Mouse (Mus musculus) spleen, postnatal 36 days (tissue): Measurements from ENCODE around the gene Olfr67.
A peak's percentile ranks its signal among the peaks of the same experiment; 100 is the strongest.
"Not testable (repeated sequence)": the region's sequence is repeated elsewhere in the genome, so short reads cannot be mapped to it uniquely, and the experiment has no call there.

Experiments used
- DNase-seq, 2 experiments: peaks; one replicate each; pipeline ENCODE4 v3.0.0; 2022; ENCODE audit warnings: low spot score in 2 of 2, mixed read lengths in 1 of 2

The Olfr67 gene

GRCm38 (mm10) chr7:103791721-103792120 is at the start of gene Olfr67:
Olfr67 (minus strand) TSS chr7:103791821.
- no peak for DNase-seq

GRCm38 (mm10) chr7:103840268-103840667 is 48.6 kb upstream of the Olfr67 start, which contains the start of gene Hbb-bh2:
Hbb-bh2 (minus strand) TSS chr7:103840520.
- no peak for DNase-seq

DNA sequence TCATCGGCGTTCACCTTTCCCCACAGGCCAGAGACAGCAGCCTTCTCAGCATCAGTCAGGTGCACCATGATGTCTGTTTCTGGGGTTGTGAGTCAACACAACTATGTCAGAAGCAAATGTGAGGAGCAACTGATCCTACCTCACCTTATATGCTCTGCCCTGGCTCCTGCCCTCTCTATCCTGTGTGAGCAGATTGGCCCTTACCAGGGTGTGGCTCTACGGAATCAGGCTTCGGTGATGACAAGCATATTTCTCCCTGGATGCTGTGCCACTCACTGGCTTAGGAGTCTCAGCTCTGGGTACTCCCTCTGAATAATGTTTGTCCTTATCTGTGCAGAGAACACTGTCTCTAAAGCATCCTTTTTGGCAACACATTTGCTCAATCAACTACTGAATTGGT is 36.2 kb upstream of the Olfr67 start, which contains the start of gene Hbb-bs:
Gene Hbb-bs (minus strand): TSS at position 289 of the 400 bp plus-strand sequence.
- peak; percentile 61 to 80 for DNase-seq

DNA sequence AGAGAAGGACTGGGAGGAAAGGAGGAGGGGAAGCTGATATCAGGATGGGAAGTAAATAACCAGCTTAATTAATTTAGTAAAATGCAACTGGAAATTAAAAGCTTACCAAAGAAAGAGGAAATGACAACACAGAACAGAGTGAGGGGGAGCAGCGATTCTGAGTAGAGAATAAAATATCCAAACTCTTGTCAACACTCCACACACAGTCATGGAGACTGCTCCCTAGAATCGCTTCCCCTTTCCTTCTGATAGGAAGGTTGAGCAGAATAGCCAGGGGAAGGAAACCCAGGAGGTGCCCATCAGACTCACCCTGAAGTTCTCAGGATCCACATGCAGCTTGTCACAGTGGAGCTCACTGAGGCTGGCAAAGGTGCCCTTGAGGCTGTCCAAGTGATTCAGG is 35.5 kb upstream of the Olfr67 start:
- DNase-seq, result not testable (repeated sequence)

DNA sequence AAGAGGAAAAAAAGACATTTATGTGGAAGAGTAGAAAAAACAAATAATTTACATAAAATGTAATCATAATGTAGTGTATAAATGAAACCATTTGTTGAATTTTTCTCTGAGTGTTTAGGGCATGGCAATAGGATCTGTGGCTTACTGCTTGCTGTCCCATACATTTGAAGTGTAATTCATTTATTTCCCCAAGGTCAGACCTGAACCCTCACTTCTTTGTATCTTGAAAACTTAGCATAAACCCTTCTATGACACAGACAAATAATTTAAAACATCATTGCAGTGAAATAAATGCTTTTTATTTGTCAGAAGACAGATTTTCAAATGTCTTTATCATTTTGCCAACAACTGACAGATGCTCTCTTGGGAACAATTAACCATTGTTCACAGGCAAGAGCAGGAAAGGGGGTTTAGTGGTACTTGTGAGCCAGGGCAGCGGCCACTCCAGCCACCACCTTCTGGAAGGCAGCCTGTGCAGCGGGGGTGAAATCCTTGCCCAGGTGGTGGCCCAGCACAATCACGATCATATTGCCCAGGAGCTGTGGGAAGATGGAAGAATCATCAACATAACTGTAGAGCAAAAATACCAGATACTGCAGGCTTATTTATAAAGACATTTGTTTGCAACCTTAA is 34.8 kb upstream of the Olfr67 start:
- no peak for DNase-seq

DNA sequence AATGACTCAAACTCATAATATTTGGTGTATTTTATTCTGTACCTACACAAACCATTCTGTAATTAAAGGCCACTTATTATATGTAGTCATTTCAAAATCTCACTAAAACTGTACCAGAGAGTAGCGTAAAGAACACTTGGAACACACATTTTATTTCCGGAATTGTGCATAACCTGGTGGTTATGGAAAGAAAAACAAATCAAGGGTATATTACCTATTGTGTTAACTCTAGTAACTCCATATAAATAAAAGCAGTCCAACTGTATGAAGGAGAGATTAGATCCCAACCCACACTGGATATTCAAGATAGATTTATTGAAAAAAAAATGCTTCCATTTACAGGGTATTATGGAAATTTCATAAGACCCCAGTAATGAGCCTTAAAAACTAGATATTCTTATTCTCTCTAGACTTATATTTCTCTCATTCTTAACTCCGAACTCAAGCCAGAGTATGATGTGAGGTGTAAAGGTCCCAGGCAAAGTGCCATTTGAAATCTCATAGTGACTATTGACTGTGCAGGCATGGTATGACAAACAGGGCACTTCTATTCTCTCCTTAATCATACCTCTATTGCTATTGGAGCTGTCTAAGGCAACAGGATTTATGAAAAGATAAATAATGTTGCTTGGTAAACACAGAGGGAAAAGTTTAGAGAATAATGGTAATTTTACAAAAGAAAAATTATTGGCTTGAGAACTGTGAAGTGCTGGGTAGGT is 34.1 kb upstream of the Olfr67 start:
- no peak for DNase-seq

GRCm38 (mm10) chr7:103824597-103824996 is 33.0 kb upstream of the Olfr67 start:
- DNase-seq, result no peak

GRCm38 (mm10) chr7:103815085-103815484 is 23.5 kb upstream of the Olfr67 start:
- not testable (repeated sequence) for DNase-seq

GRCm38 (mm10) chr7:103813766-103814165 is 22.1 kb upstream of the Olfr67 start, which contains the start of gene Hbb-bt:
Hbb-bt (minus strand) TSS chr7:103813996.
- DNase-seq, result peak; percentile 64 to 80

GRCm38 (mm10) chr7:103813152-103813551 is 21.5 kb upstream of the Olfr67 start:
- DNase-seq, result not testable (repeated sequence)

GRCm38 (mm10) chr7:103812174-103812573 is 20.6 kb upstream of the Olfr67 start:
- DNase-seq, result no peak

DNA sequence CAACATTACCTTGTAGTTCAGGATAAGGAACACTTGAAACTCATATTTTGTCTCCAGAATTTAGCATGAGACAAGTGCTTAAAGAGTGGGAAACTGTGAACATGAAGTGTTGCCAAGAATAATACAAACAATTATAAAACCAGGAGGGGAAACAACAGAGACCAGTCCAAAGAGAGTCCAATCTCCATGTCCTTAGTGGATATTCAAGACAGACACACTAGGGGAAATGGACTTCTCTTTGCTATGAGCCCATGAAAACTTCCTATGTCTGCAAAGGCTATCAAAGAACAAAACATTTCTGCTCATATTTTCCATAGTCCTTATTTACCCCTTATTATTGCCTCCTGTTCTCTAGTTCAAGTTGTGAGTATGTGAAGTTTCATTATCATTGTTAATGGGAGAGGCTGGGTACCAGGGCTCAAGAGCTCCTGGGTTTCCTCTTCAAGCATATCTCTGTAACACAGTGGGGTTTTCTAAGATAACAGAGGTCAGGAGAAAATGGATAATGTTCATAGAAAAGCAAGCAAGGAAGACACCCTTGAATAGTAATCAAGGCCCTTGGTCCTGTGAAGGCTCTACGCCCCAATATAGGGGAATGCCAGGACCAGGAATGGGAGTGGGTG is 19.7 kb upstream of the Olfr67 start:
- no peak for DNase-seq

GRCm38 (mm10) chr7:103810746-103811145 is 19.1 kb upstream of the Olfr67 start:
- no peak for DNase-seq

GRCm38 (mm10) chr7:103810296-103810695 is 18.7 kb upstream of the Olfr67 start:
- DNase-seq, result no peak

- DNase-seq, result no peak
Measured at GRCm38 (mm10) chr7:103809801-103810155, 18.2 kb upstream of the Olfr67 start.

DNA sequence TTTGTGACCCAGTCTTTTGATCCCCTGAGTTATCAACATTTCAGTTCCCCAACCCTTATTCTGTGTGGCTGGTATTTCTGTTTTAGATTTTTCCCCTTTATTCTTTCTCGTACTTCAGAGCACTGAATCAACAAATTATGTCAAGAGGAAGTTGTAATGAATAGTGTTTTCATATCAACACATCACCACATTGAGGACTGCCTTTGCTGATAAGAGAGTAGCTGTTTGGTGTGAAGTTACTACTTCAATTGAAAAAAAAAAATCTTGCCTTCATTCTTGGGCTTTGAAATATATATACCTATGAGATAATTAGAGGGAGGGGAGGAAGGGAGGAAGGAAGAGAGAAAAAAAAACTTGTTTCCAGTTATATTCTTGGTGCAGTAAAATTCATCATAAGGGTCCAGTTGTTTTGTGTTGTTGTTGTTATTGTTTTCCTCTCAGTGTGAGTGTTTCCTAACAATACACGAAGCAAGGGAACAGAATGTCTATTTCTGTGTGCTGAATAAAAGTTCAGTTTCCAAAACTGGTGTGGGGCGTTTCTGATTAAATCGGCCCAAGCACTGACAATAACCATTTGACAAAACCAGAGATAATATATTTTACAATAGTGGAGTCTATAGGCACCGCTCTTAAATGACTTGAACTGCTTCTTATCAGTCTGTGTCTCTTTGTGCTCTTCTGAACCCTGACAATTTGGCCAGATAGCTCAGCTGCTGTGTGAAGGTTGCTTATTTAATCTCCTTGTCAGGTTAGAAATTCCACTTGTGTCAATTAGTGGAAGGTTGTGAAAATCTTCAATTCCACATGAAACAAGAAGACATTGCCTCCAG is 17.6 kb upstream of the Olfr67 start:
- no peak for DNase-seq

GRCm38 (mm10) chr7:103808120-103808519 is 16.5 kb upstream of the Olfr67 start:
- not testable (repeated sequence) for DNase-seq

DNA sequence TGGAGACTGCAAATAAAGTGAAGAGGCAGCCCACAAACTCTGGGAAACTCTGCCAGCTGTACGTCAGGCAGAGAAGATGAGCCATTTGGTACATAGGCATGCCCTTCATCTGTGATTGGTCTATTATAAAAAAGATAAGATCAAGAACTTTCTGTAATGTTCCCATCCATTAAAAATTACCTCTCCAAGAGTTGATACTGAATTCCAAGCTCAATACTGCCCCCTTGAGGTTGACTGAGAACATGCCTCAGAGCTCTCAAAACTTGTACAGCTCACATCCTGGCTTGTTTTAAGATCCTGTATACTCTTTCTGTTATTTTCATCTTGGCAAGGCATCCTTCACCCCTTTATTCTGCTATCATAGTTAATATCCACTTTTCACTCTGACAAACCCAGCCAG is 15.2 kb upstream of the Olfr67 start:
- DNase-seq, result no peak

DNA sequence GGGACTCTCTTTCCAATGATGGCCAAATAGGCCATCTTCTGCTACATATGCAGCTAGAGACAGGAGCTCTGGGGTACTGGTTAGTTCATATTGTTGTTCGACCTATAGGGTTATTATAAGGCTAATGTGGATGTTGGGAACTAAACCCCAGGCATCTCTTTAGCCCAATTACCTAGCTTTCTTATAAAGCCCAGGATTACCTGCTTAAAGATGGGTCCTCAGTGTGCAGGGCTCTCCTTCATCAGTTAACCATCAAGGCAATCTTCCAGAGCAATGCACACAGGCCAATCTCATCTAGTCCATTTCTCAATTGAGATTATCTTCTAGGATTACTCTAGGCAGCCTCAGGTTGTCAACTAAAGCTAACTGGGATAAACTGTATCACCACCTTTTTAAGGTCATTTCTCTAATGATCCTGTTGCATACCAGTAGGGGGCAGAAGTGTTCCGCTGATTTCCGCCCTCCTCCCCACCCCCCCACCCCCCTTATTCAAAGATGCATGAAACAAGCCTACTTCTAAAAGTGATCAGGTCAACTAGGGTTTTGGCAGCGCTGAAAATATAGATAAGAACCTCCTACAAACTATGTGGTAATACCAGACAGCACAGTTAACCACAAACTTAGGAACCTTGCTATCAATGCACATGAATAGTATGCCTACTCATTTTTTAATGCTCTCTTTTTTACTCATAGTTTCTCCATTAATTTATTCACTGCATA is 1.2 kb upstream of the Olfr67 start:
- no peak for DNase-seq

- DNase-seq, result no peak
Measured at GRCm38 (mm10) chr7:103779598-103779997, 12.0 kb downstream of the Olfr67 start, which contains the start of gene Olfr68. Olfr68 (minus strand) TSS chr7:103779698.

DNA sequence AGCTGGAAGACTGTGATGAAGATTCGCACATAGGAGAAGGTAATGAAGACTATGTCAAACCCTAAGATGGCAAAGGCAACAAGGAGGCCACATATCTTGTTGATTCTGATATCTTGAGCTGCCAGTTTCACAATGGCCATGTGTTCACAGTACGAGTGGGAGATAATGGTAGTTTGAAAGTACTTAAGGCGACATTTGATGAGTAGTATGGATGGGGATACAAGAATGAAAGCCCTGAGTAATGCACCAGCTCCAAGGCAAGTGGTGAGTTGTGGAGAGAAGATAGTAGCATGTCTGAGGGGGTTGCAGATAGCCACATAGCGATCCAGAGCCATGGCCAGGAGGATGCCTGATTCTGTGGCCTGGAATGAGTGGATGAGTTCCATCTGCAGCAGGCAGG is 14.0 kb downstream of the Olfr67 start:
- DNase-seq, result not testable (repeated sequence)
